Mouse (Mus musculus): ENCODE data around the gene Adamtsl4.

Gene Adamtsl4

GRCm38 (mm10) chr3:95689171-95689915, 1.6 kb upstream of the Adamtsl4 start:
- no peak for TF ChIP-seq GATA4 (IDR thresholded peaks at IDR 0.05; ENCODE audit: insufficient replicate concordance, low read length)

- no peak for TF ChIP-seq GATA4 (IDR thresholded peaks at IDR 0.05; ENCODE audit: insufficient replicate concordance, low read length)
These were observed 571 bp downstream of the Adamtsl4 start for GRCm38 (mm10) chr3:95687168-95687523.

GRCm38 (mm10) chr3:95686492-95687167, 1.1 kb downstream of the Adamtsl4 start:
- TF ChIP-seq GATA4 (IDR thresholded peaks at IDR 0.05; ENCODE audit: insufficient replicate concordance, low read length), result no peak

GRCm38 (mm10) chr3:95685701-95686100, 2.0 kb downstream of the Adamtsl4 start:
- TF ChIP-seq GATA4 (IDR thresholded peaks at IDR 0.05; ENCODE audit: insufficient replicate concordance, low read length), result no peak

GRCm38 (mm10) chr3:95685301-95685700, 2.4 kb downstream of the Adamtsl4 start:
- TF ChIP-seq GATA4 (IDR thresholded peaks at IDR 0.05; ENCODE audit: insufficient replicate concordance, low read length), result no peak

GRCm38 (mm10) chr3:95684846-95685245, 2.9 kb downstream of the Adamtsl4 start:
- TF ChIP-seq GATA4 (IDR thresholded peaks at IDR 0.05; ENCODE audit: insufficient replicate concordance, low read length), result no peak

- no peak for TF ChIP-seq GATA4 (IDR thresholded peaks at IDR 0.05; ENCODE audit: insufficient replicate concordance, low read length)
These were observed 4.8 kb downstream of the Adamtsl4 start for GRCm38 (mm10) chr3:95682878-95683277.

- TF ChIP-seq GATA4 (IDR thresholded peaks at IDR 0.05; ENCODE audit: insufficient replicate concordance, low read length), result no peak
These were observed 6.4 kb downstream of the Adamtsl4 start for GRCm38 (mm10) chr3:95681365-95681764.

GRCm38 (mm10) chr3:95680673-95681072, 7.0 kb downstream of the Adamtsl4 start:
- no peak for TF ChIP-seq GATA4 (IDR thresholded peaks at IDR 0.05; ENCODE audit: insufficient replicate concordance, low read length)

- no peak for TF ChIP-seq GATA4 (IDR thresholded peaks at IDR 0.05; ENCODE audit: insufficient replicate concordance, low read length)
These were observed 8.2 kb downstream of the Adamtsl4 start for GRCm38 (mm10) chr3:95679551-95679950.

- no peak for TF ChIP-seq GATA4 (IDR thresholded peaks at IDR 0.05; ENCODE audit: insufficient replicate concordance, low read length)
These were observed 10.2 kb downstream of the Adamtsl4 start for GRCm38 (mm10) chr3:95677420-95678090.

- no peak for TF ChIP-seq GATA4 (IDR thresholded peaks at IDR 0.05; ENCODE audit: insufficient replicate concordance, low read length)
These were observed 10.8 kb downstream of the Adamtsl4 start for GRCm38 (mm10) chr3:95676745-95677419.

GRCm38 (mm10) chr3:95675301-95676092, 12.2 kb downstream of the Adamtsl4 start:
- no peak for TF ChIP-seq GATA4 (IDR thresholded peaks at IDR 0.05; ENCODE audit: insufficient replicate concordance, low read length)

GRCm38 (mm10) chr3:95674812-95675211, 12.9 kb downstream of the Adamtsl4 start:
- no peak for TF ChIP-seq GATA4 (IDR thresholded peaks at IDR 0.05; ENCODE audit: insufficient replicate concordance, low read length)

- TF ChIP-seq GATA4 (IDR thresholded peaks at IDR 0.05; ENCODE audit: insufficient replicate concordance, low read length), result peak; percentile 45; the same call in 1 of the 2 replicates
These were observed 13.5 kb downstream of the Adamtsl4 start for GRCm38 (mm10) chr3:95674236-95674635.
